ENCODE assay signal across 15 mouse cellular contexts in genomic region chr19:10909087-10909721, GRCm38 (mm10). TPM values are rescaled to one million over a fixed set of nuclear protein-coding genes. Genes with fewer than 3 reads are reported as not detected.
A peak's percentile ranks its signal among the peaks of the same experiment; 100 is the strongest.
DNase-seq lines count a peak whose midpoint lies in the region; ATAC-seq and TF ChIP-seq lines count a peak whose summit lies in the region.
"Had no signal": no experiment of that assay in that cellular context is flagged by ENCODE, and none has a peak within 500 bp of the region (broad histone marks: within the 10 kb centered on the region; RNA-seq: fewer than 3 reads in every experiment).

No protein-coding gene starts in this region.

- H3K9me3 ChIP-seq in kidney, embryonic 14.5 days (ENCODE audit: control insufficient read depth, low read length): no peaks in the 10 kb centered on the region
- no peaks in the 10 kb centered on the region for H3K9me3 ChIP-seq in heart, postnatal 0 days (replicated peaks; ENCODE audit: control insufficient read depth, low read length)
- H3K9me3 ChIP-seq: neural tube, embryonic 12.5 days had no signal

- WGBS in kidney, embryonic 14.5 days: 63% methylated on average over 6 of the region's 6 CpGs
- WGBS in heart, postnatal 0 days: 17% methylated on average over 6 of the region's 6 CpGs

- peaks cover 11% of the 10 kb centered on the region; the same call in 1 of the 2 replicates for H3K4me1 ChIP-seq in kidney, embryonic 14.5 days (ENCODE audit: control insufficient read depth, insufficient read depth, low read length)
- H3K4me1 ChIP-seq in heart, postnatal 0 days (ENCODE audit: control insufficient read depth, insufficient read depth): peaks cover 40% of the 10 kb centered on the region
- H3K4me1 ChIP-seq: neural tube, embryonic 12.5 days had no signal

- TF ChIP-seq CTCF in heart, postnatal 0 days (IDR thresholded peaks at IDR 0.05; ENCODE audit: low read depth): no peak

- no peak for DNase-seq in kidney, postnatal 25 days
- DNase-seq in adipocyte (ENCODE audit: low spot score): peak; percentile 78
- peak; percentile 71 for DNase-seq in heart, postnatal 0 days (ENCODE audit: low spot score)
- peak; percentile 75 for DNase-seq in lung, postnatal 10 days
- no peak for DNase-seq in cerebellum, adult 11-12 months
- DNase-seq: cerebellum, postnatal 14 days; gastrocnemius, postnatal 25 days; right cerebral cortex, postnatal 25 days had no signal

- peak; percentile 85 for TF ChIP-seq EP300 in heart, postnatal 0 days (IDR thresholded peaks at IDR 0.05; ENCODE audit: low read depth)

- peak overlapping the region; percentile 67 for H3K27ac ChIP-seq in kidney, embryonic 14.5 days (ENCODE audit: low read depth, low read length)
- peak overlapping the region; percentile 94 for H3K27ac ChIP-seq in heart, postnatal 0 days (ENCODE audit: low read depth)
- H3K27ac ChIP-seq: left cerebral cortex, adult 2 months; neural tube, embryonic 12.5 days had no signal

- H3K4me3 ChIP-seq in kidney, embryonic 14.5 days (ENCODE audit: low read length): no peak overlapping the region
- H3K4me3 ChIP-seq in heart, postnatal 0 days (ENCODE audit: low read depth, low read length): no peak overlapping the region
- H3K4me3 ChIP-seq: left cerebral cortex, adult 2 months; neural tube, embryonic 12.5 days had no signal

- no peak overlapping the region for H3K9ac ChIP-seq in kidney, embryonic 14.5 days (ENCODE audit: low read depth, low read length)
- no peak overlapping the region for H3K9ac ChIP-seq in heart, postnatal 0 days (replicated peaks; ENCODE audit: low read depth, low read length)
- H3K9ac ChIP-seq: neural tube, embryonic 12.5 days had no signal

- no peak overlapping the region for H3K4me2 ChIP-seq in kidney, embryonic 14.5 days (replicated peaks; ENCODE audit: low read depth, low read length)
- no peak overlapping the region for H3K4me2 ChIP-seq in heart, postnatal 0 days (ENCODE audit: low read depth, low read length)
- H3K4me2 ChIP-seq: neural tube, embryonic 12.5 days had no signal

- no peaks in the 10 kb centered on the region for H3K27me3 ChIP-seq in kidney, embryonic 14.5 days (ENCODE audit: control insufficient read depth, insufficient read depth, low read length)
- H3K27me3 ChIP-seq in heart, postnatal 0 days (ENCODE audit: control insufficient read depth, insufficient read depth, low read length): no peaks in the 10 kb centered on the region
- H3K27me3 ChIP-seq: CH12.LX; neural tube, embryonic 12.5 days had no signal

- ATAC-seq in kidney, embryonic 14.5 days (ENCODE audit: low FRiP score, low TSS enrichment): no peak
- ATAC-seq in heart, postnatal 0 days (ENCODE audit: insufficient read depth, low read depth): peak; percentile 65
- no peak for ATAC-seq in erythroid progenitor cell, adult 5-6 weeks (replicated peaks; ENCODE audit: low FRiP score, poor library complexity, severe bottlenecking)
- ATAC-seq: hindbrain, embryonic 16.5 days had no signal

- peaks cover 35% of the 10 kb centered on the region for H3K36me3 ChIP-seq in kidney, embryonic 14.5 days (ENCODE audit: control insufficient read depth, insufficient read depth, low read length)
- peaks cover 30% of the 10 kb centered on the region for H3K36me3 ChIP-seq in heart, postnatal 0 days (replicated peaks; ENCODE audit: control insufficient read depth, insufficient read depth, low read length)

RNA-seq across cellular contexts. Expression of gene Zp1, which starts 11.2 kb away (rescaled TPM):
- polyA plus RNA-seq in kidney, embryonic 14.5 days (2014; fragmentation: Nextera tagmentation; extraction: Ambion mirVana): not detected in 2 replicates
- not detected in 2 replicates for total RNA-seq in heart, postnatal 0 days (2014; rRNA removed; ENCODE audit: low replicate concordance)
- 0.19 TPM in 1 of 2 replicates, not detected in the other for polyA plus RNA-seq in heart, postnatal 0 days (2015; fragmentation: Nextera tagmentation; extraction: Ambion mirVana)
- total RNA-seq in erythroid progenitor cell, adult 5-6 weeks (2015; ENCODE audit: low replicate concordance): not detected in 2 replicates
- total RNA-seq in erythroid progenitor cell, adult 5-6 weeks (2017; ENCODE audit: low replicate concordance): not detected in 2 replicates
- total RNA-seq: gastrocnemius, postnatal 25 days; left cerebral cortex, adult 2 months had no signal
- polyA plus RNA-seq: liver, embryonic 16.5 days; neural tube, embryonic 12.5 days had no signal

RNA-seq across cellular contexts. Expression of gene Prpf19, which starts 14.2 kb away (rescaled TPM):
- polyA plus RNA-seq in kidney, embryonic 14.5 days (2014; fragmentation: Nextera tagmentation; extraction: Ambion mirVana): 61.0 and 75.7 TPM in 2 replicates
- total RNA-seq in heart, postnatal 0 days (2014; rRNA removed; ENCODE audit: low replicate concordance): 362 and 463 TPM in 2 replicates
- 33.0 and 36.8 TPM in 2 replicates for polyA plus RNA-seq in heart, postnatal 0 days (2015; fragmentation: Nextera tagmentation; extraction: Ambion mirVana)
- 18.4 and 19.5 TPM in 2 replicates for total RNA-seq in erythroid progenitor cell, adult 5-6 weeks (2015; ENCODE audit: low replicate concordance)
- total RNA-seq in erythroid progenitor cell, adult 5-6 weeks (2017; ENCODE audit: low replicate concordance): 17.7 and 21.6 TPM in 2 replicates

RNA-seq across cellular contexts. Expression of gene Tmem109, which starts 27.4 kb away (rescaled TPM):
- 87.6 and 90.9 TPM in 2 replicates for polyA plus RNA-seq in kidney, embryonic 14.5 days (2014; fragmentation: Nextera tagmentation; extraction: Ambion mirVana)
- total RNA-seq in heart, postnatal 0 days (2014; rRNA removed; ENCODE audit: low replicate concordance): 80.6 and 99.8 TPM in 2 replicates
- polyA plus RNA-seq in heart, postnatal 0 days (2015; fragmentation: Nextera tagmentation; extraction: Ambion mirVana): 85.8 and 90.9 TPM in 2 replicates
- total RNA-seq in erythroid progenitor cell, adult 5-6 weeks (2015; ENCODE audit: low replicate concordance): 4.7 and 9.6 TPM in 2 replicates
- total RNA-seq in erythroid progenitor cell, adult 5-6 weeks (2017; ENCODE audit: low replicate concordance): 4.4 and 14.0 TPM in 2 replicates

RNA-seq across cellular contexts. Expression of gene Ptgdr2, which starts 27.8 kb away (rescaled TPM):
- polyA plus RNA-seq in kidney, embryonic 14.5 days (2014; fragmentation: Nextera tagmentation; extraction: Ambion mirVana): not detected in 2 replicates
- total RNA-seq in heart, postnatal 0 days (2014; rRNA removed; ENCODE audit: low replicate concordance): 0.11 and 0.39 TPM in 2 replicates
- polyA plus RNA-seq in heart, postnatal 0 days (2015; fragmentation: Nextera tagmentation; extraction: Ambion mirVana): 0.04 and 0.07 TPM in 2 replicates
- not detected in 2 replicates for total RNA-seq in erythroid progenitor cell, adult 5-6 weeks (2015; ENCODE audit: low replicate concordance)
- total RNA-seq in erythroid progenitor cell, adult 5-6 weeks (2017; ENCODE audit: low replicate concordance): not detected in 2 replicates
- total RNA-seq: gastrocnemius, postnatal 25 days had no signal
- polyA plus RNA-seq: neural tube, embryonic 12.5 days had no signal

RNA-seq across cellular contexts. Expression of gene Tmem132a, which starts 39.5 kb away (rescaled TPM):
- 65.2 and 71.5 TPM in 2 replicates for polyA plus RNA-seq in kidney, embryonic 14.5 days (2014; fragmentation: Nextera tagmentation; extraction: Ambion mirVana)
- total RNA-seq in heart, postnatal 0 days (2014; rRNA removed; ENCODE audit: low replicate concordance): 69.1 and 71.7 TPM in 2 replicates
- 19.3 and 19.5 TPM in 2 replicates for polyA plus RNA-seq in heart, postnatal 0 days (2015; fragmentation: Nextera tagmentation; extraction: Ambion mirVana)
- not detected in 2 replicates for total RNA-seq in erythroid progenitor cell, adult 5-6 weeks (2015; ENCODE audit: low replicate concordance)
- total RNA-seq in erythroid progenitor cell, adult 5-6 weeks (2017; ENCODE audit: low replicate concordance): not detected in 2 replicates

Comparison
In these comparisons a context has a peak if more than half of its experiments do, and no peak if none do; other contexts are left out.
1. DNase-seq: peak in adipocyte (single experiment), heart, postnatal 0 days (single experiment) and lung, postnatal 10 days (single experiment); none in kidney, postnatal 25 days (0 of 2) and cerebellum, adult 11-12 months (single experiment).
2. RNA of gene Prpf19, which starts 14.2 kb away (total RNA-seq): 362 to 463 TPM in heart, postnatal 0 days; 17.7 to 21.6 TPM in erythroid progenitor cell, adult 5-6 weeks; every median in the first group is over 10 times any median in the second.